Mouse (Mus musculus) ES-E14 (cell line): ENCODE measurements around the gene Miox.

Source experiments
- HCFC1 ChIP-seq: IDR thresholded peaks from 2 replicates; pipeline ENCODE4 v1.6.1; 2012; ENCODE audit warnings: low read length, inconsistent platforms, borderline replicate concordance; ENCODE audit not compliant: insufficient read depth
- MAFK ChIP-seq: IDR thresholded peaks from 2 replicates; pipeline ENCODE4 v1.6.1; 2014; ENCODE audit warnings: mild to moderate bottlenecking, low read depth, low read length, inconsistent platforms; ENCODE audit not compliant: insufficient read depth
- ZNF384 ChIP-seq: IDR thresholded peaks from 2 replicates; pipeline ENCODE4 v1.6.1; 2012; ENCODE audit warnings: low read depth, low read length, inconsistent platforms

GRCm38 (mm10) chr15:89339696-89340095, 5.5 kb downstream of the Miox start:
- TF ChIP-seq HCFC1: no peak
- no peak for TF ChIP-seq ZNF384
- no peak for TF ChIP-seq MAFK
